Mouse (Mus musculus): ENCODE data around the gene Ntn3.

Gene Ntn3

DNA sequence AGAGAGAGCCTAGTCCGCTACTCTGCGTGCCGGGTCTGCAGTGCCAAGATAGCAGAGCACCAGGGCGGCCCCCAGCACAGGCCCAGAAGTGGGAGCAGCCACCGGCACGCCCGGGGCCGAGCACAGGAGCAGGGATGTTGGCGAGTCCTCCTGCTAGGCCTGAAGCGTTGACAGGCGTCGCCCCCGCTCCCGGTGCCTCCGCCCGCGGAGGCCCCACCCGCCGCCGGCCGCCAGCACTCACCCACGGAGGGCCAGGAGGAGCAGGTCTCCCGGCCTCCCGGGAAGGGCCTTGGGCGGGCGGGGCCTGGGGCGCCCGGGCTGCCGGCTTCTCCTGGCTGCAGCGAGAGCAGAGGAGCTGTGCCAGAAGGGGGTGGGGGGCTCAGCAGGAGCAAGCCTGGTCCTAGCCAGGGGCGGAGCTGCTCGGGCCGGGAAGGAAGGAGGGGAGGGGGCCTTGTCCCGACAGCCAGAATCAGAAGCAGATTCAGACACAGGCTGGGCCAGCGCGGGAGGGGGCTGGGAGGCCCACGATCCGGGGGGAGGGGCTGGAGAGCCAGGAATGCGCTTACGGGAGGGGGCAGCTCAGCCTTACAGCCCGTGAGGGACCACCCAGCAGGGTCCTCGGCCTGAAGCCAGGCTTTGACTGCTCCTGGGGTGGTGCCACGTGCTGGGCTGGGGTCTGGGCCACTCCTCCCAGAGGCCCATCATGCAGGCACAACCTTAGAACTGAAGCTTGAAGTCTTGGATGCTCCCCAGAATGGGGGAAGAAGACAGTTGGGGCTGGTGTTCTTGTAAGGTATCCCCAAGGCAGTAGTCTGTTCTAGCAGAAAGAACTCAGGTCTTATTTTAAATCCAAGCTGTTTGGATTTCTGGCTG, at the start of gene Ntn3:
Gene Ntn3 (minus strand): TSS at position 489 of the 873 bp plus-strand sequence.
- DNase-seq (ENCODE audit: low spot score in 2 of 2) = peak in 1 of 2 experiments; percentile 38

DNA sequence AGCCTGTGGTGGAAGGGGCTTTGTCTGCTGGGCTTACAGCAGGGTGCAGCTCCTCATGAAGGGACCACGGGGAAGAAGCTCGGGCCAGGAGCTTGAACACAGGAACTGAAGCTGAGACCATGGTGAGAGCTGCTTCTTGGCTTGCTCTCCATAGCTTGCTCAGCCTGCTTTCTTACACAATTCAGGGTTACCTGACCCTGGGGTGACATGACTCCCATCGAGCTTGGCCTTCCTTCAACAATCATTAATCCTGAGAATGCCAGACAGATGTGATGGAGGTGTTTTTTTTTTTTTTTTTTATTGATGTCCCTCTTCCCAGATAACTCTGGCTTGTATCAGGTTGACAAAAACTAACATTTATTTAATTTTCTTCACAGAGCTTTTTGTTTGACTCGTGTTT, 49.6 kb upstream of the Ntn3 start:
- no peak for DNase-seq (ENCODE audit: low spot score in 2 of 2)

DNA sequence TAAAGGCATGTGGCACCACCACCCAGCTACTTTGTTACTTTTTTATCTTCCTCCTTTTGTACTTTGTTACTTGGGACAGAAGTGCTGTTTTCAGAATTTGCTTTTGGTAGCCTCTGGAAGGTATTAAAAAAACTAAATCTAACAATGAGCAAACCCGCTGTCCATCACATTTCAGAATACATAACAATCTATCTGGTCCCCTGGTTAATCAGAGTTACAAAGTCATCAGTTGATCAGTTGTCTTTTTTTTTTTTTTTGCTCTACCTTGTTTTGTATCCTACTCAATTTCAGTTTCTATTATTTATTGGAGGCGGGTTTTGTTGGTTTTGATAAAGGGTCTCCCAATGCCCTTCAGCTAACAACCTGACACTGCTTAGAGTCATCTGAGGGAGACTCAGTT, 43.0 kb upstream of the Ntn3 start:
- DNase-seq (ENCODE audit: low spot score in 2 of 2) = no peak

DNA sequence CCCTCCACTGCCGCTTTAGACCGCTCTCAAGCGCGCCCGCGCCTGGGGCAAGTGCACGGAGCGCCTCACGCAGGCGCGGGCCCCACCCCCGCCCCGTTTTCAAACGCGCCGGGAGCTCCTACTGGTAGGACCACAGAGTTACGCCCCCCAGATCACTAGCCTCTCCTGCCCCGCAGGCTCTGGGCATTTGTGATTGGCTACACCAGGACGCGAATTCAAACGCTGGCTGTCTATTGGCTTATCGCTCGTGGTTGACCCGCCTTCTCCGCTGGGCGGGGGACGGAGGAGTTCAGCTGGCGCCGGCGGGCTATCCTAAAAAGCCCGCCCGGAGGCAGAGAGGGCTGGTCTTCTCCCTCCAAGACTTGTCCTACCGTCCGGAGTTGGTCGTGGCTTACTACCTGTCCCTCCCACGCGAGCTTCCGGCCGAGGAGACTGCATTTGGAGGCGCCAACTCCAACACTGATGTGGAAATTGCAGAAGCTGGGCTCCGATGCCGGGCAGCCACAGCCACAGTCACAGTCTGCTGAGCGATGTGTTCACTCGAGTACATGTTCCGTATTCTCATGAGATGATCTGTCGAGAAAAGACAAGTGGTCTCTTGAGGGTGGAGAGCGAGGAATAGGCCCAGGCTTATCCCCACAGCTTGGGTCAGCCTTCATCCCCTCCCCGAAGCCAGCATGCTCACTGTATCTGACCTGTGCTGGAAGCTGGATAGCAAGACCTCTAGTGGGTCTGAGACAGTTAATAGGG, 42.2 kb upstream of the Ntn3 start, which contains the start of gene Ccnf:
Gene Ccnf (minus strand): TSS at position 165 of the 750 bp plus-strand sequence.
- DNase-seq (ENCODE audit: low spot score in 2 of 2) = peak; percentile 95 to 97

DNA sequence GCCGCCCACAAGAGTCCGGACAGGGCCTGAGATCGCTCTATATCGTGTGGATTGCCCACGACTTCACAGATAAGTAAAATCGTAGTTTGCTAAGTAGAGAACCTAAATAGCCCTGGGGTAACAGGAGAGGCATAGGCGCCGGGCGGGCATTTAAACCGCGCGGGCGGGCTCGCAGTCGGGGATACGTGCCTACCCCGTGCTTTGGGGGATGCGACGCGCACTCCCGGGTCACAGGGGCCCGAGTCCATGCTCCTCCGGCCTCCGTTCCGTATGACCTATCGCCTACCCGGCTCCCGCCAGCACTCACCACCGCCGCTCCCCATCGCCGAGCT, 41.6 kb upstream of the Ntn3 start:
- no peak for DNase-seq (ENCODE audit: low spot score in 2 of 2)

DNA sequence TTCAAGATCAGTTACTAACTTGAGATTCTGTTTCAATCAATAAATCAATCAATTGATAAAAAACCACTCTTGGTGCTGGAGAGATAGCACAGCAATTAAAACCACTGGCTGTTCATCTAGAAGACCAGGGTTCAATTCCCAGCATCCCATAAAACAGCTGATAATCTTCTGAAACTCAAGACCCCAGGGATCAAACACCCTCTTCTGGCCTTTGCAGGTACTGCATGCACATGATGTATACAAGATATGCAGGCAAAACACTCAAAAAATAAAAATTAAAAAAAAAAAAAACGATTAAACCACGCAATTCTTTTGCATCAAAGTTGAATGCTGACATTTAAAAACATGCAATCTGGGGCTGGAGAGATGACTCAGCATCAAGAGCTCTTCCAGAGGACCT, 39.3 kb upstream of the Ntn3 start:
- no peak for DNase-seq (ENCODE audit: low spot score in 2 of 2)

DNA sequence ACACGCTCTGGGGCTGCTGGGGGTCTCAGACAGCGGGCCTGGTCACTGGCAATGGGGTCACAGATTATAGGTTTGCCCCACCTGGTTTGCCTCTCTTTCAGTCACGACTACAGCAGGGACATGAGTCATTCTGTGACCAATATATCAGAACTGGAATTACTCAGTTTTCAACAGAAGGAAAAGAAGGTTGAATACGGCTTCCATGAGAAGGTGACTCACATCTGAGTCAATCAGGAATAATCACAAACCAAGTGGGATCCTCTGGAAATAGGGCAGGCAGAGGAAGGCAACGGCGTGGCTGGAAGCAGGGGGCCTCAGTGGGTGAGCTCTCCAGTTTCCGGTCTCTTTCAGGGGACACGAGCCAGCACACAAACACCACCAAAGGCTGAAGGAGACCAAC, 34.7 kb upstream of the Ntn3 start:
- no peak for DNase-seq (ENCODE audit: low spot score in 2 of 2)

DNA sequence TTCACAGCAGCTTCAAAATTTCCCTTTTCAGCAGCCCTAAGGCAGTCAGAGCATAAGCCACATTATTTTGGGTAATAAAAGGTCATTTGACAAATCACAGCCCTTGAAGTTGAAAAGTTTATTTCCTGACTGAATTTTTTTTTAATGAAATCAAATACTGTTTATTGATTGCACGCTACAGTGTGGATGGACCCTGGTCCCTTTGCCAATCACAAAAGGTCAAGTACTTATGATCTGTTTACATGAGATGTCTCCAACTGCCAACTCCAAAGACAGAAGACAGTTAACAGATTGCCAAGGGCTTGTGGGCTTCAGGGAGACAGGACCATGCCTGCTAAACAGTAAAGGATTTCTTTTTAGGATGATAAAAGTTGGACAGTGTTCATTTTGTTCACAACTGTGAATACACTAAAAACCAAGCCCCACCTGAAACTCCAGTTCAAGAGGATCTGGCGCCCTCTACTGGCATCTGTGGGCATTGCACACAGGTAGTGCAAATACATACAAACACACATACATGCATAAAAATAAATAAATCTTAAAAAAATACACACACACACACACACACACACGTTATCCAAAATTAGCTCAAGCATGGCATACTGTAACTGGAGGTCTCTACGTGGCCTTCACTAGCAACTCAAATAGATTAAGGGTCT, 34.1 kb upstream of the Ntn3 start:
- DNase-seq (ENCODE audit: low spot score in 2 of 2) = no peak

DNA sequence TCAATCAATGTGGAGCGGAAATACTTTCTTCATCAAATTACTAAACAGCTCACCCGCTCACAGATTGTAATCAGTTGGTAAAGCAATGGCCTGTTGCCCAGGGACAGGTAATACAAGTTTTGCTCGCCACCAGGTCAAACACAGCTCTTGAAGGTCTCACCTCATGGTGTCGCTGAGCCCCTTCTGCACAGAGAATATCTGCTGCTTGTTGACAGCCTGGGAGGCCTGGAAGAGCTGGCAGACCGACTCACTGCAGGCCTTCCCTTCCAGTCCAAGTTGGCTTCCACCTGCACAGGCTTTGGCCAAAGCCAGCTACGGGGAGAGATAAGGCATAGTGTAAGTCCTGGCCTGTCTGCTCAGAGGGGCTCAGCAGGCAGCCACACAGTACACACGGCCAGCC, 27.6 kb upstream of the Ntn3 start:
- no peak for DNase-seq (ENCODE audit: low spot score in 2 of 2)

DNA sequence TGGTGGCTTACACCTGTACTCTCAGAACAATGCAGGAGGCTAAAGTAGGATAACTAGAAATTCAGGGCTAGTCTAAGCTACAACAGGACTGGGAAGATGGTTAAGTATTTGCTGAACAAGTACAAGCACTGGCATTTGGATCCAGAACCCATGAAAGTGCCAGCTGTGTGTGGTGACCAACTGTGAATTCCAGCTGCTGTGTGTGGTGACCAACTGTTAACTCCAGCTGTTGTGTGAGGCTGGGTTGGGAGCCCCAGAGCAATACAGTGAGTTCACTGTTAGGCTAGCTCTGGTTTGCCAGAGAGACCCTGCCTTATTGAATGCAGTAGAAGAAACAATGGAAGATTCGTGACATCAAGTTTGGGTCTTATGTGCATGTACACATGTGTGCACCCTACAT, 27.1 kb upstream of the Ntn3 start:
- DNase-seq (ENCODE audit: low spot score in 2 of 2) = no peak

DNA sequence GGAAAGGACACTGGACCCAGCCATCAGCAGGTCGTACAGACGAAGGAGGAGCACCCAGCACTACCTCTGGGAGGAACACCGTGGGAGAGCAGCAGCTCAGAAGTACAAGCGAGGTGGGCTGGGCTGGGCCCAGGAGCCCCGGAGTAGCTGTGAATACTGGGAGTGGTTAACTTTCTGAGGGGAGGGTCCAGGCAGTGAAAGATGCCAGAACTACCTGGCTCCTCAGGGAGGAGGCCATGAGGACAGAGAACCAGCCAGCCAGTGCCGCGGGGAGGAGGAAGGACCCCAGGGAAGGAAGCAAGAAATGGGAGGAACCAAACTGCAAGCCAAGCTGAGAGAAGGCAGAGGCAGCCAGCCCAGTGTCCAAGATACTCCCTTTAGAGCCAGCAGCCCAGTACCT, 18.6 kb upstream of the Ntn3 start:
- DNase-seq (ENCODE audit: low spot score in 2 of 2) = no peak

DNA sequence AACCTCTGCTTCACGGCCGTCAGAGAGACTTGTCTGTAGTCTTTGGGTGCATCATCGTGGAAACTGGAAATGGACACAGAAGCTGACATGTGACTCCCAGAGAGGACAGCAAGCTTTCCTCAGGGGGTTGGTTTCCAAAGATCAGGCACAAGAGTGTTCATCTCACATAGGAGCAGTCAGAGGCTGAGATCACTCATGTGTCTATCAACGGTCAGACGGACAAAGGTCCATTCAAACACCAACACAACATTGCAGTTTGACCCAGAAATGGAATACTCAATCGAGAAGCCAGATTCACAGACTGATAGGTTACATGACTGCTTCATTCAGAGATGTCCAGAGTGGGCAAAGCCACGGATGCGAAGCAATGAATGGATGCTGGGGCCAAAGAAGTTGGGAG, 17.4 kb upstream of the Ntn3 start:
- DNase-seq (ENCODE audit: low spot score in 2 of 2) = no peak

DNA sequence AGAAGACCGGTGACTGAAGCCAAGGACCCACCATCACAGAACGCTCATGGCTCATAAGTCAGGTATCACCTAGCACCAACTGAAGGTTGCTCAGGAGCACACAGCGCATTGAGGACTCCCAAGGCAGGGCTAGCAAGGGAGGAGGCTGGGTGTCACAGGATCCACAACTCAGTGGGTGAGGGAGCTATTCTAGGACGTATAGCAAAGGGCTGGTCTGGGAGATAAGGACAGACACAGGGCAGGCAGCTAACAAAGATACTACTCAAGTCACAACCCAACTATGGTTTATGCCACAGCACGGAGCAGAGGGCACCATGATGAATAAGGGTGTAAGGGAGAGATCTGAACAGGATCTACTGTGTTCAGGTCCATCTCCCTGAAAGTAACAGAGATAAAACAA, 16.5 kb upstream of the Ntn3 start:
- DNase-seq (ENCODE audit: low spot score in 2 of 2) = no peak

DNA sequence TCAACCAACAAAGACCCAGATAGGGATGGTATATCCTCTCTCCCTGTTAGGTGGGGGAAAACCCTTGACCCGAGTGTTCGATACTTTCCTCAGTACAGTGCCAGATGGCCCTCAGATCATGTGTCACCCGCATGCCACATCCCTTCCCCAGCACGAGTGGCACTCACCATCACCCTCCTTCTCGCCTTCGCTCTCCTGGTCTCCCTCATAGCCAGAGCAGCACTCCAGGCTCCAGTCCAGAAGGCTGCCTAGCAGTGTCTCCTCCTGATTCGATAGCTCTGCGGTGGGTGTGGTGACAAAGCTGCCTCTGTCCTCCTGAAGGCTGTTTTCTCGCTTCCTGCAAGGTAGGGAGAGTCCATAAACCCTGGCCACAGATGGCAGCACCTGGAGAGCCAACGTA, 15.4 kb upstream of the Ntn3 start:
- DNase-seq (ENCODE audit: low spot score in 2 of 2) = no peak

DNA sequence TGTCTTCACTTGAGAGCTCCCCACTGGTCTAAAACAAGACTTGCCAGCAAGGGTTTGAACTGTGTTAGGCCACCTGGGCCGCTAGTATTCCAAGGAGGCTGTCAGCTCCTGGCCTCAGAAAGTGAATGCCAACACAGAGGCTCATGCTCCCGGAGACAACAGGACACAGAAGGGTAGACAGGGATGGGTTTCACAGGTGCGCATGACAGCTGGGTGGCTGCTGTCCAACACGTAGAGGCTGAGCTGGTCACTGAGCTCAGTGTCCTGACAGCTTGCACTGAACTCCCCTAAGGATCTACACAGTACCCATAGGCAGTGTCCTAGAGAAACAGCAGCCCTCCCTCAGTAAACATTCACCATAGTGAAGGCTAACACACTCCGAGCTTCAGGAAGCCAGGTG, 14.2 kb upstream of the Ntn3 start:
- no peak for DNase-seq (ENCODE audit: low spot score in 2 of 2)

DNA sequence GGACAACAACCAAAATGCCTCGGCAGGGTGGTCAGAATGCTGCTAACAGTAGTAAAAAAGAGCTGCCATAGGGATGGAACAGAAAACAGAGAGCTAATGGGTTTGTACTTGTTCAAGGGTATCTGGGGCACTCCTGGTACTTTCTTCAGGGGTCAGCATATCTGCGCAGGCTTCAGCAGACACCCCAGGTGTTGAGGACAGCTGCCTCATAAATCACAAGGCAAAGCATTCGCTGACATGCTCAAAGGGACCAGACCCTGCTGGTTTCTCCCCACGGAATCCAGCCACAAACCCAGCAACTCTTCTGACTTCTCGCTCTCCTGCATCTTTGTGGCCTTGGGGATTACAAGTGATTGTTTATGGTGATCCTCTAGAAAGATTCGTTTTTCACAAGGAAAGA, 13.3 kb upstream of the Ntn3 start:
- DNase-seq (ENCODE audit: low spot score in 2 of 2) = no peak

DNA sequence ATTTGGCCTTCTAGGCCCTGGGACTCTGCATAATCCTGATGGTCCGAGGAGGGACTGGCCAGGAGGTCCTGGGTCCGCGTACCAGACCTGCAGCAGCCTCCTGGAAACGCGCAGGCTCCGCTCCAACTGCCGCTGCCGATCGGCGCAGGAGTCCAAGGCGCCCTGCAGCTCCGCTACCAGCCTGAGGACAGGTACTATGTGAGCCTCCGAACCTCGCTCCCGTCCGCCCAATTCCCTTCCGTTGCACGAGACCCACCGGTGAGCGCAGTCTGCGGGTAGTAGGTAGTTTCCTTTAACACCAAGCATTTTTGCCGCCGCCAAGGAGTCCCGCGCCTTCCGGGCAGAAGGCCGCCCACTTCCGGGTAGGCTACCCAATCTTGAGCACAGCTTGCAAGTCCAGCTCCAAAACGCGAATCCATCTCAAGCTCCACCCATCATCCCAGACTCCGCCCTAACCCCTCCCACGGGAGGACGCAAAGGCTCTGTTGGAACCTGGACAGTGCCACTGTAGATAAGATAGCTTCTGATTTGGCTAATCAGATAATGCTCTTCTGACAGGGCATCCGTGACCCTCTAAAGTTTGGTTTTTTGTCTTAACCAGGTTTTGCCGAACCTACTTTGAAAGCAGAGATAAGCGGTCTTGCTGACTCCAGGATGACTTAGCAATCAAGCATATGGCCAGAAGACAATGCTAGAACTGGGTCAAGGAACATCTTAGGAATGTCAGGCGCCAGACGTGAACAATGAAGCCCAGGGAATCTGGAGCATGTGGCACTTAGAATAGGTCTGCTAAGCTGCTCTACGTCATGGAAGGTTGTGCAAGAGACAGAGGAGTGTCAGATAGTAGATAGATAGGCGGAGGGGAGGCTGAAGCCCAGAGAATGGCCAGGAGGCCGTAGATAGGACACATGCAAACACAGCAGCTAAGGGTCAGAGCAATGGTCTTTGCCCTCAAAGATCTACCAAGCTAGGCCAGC, 11.4 kb upstream of the Ntn3 start, which contains the start of gene Tedc2:
Gene Tedc2 (minus strand): TSS at position 417 of the 977 bp plus-strand sequence.
- DNase-seq (ENCODE audit: low spot score in 2 of 2) = peak; percentile 88 to 94

DNA sequence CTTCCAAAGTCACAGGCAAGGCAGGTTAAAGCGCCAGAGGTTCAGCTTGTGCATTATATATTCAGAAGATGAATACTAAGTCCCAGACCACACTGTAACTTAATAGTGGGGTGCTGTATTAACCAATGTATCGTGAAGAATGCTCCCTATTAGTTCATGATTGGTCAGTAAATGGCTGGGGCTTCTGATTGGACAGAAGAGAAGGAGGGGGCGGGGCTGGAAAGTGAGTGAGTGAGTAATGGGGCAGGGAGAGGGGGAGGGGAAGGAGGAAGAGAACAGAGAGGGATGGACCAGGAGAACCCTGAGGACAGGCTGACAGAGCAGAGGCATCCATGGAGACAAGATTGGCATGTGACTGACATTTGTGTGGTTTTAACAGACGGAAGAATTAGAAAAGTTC, 7.5 kb upstream of the Ntn3 start:
- DNase-seq (ENCODE audit: low spot score in 2 of 2) = no peak

DNA sequence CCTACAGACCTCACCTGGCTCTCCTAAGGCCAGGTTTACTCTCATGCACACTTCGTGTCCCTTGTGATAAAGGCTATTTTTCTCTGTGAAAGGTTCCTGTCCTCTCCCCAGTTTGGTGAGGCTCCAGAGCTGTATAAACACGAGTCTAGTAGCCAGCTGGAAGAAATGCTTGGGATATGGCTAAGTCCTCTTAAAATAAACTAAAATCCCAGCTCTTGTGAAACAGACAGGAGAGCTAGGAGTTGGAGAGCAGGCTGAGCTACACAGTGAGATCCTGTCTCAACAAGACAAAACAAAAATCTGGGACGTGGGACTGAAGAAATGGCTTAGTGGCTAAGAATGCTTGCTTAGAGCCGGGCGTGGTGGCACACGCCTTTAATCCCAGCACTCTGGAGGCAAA, 3.9 kb upstream of the Ntn3 start:
- DNase-seq (ENCODE audit: low spot score in 2 of 2) = no peak

DNA sequence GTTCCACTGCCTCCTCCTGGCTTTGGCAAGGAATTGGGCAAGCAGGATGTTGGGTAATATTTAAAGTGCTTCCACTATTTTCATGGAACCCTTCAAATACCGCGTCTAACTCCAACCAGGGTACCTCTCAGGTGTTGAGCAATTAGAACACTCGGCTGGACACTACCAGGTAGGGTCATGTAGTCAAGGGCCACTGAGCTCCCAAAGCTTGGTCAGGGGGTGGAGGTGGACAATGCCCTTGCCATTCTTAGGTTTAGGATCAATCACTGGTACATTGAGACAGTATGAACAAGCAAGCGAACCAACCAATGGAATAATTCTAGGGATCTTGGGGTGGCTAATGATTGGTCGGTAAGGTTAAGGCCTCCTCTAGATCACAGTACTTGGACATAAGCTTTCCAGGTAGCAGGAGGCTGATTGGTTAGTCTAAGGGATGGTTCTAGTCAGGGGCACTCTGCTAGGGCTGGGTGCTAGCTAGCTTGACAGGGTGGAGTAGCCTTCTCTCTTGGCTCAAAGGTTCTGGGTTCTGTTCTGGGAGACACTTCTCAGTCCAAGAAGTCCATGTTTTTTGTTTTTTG, 3.2 kb upstream of the Ntn3 start:
- no peak for DNase-seq (ENCODE audit: low spot score in 2 of 2)
